Mouse (Mus musculus) C2C12 (cell line): ENCODE data around the gene Hoxa11. TPM values are rescaled to one million over a fixed set of nuclear protein-coding genes. Genes with fewer than 3 reads are reported as not detected.

Source experiments
- H3K27me3 ChIP-seq: one replicate; pipeline ENCODE4 v1.6.1; 2011; ENCODE audit not compliant: control insufficient read depth, insufficient read depth, insufficient read length
- H3K36me3 ChIP-seq: one replicate; pipeline ENCODE4 v1.6.1; 2011; ENCODE audit not compliant: control insufficient read depth, insufficient read depth
- H3K4me3 ChIP-seq: one replicate; pipeline ENCODE4 v1.5.1; 2011; ENCODE audit warnings: mild to moderate bottlenecking, control low read depth; ENCODE audit not compliant: poor library complexity, insufficient read depth, severe bottlenecking
- H3K79me2 ChIP-seq: one replicate; pipeline ENCODE4 v1.6.1; 2011; ENCODE audit not compliant: control insufficient read depth, insufficient read depth
- H3K79me3 ChIP-seq: one replicate; pipeline ENCODE4 v1.6.1; 2011; ENCODE audit warnings: low read depth, control low read depth
- H3ac ChIP-seq: one replicate; pipeline ENCODE3; 2011; ENCODE audit warnings: low read depth; ENCODE audit not compliant: control insufficient read depth, insufficient read length
- CEBPB ChIP-seq: IDR thresholded peaks from one replicate; pipeline ENCODE4 v1.6.1; 2011; ENCODE audit warnings: low read depth, mild to moderate bottlenecking, control low read depth, moderate library complexity
- CTCF ChIP-seq: IDR thresholded peaks from one replicate; pipeline ENCODE4 v1.5.1; 2011; ENCODE audit not compliant: control insufficient read depth, insufficient read depth, insufficient read length
- FOSL1 ChIP-seq: IDR thresholded peaks from one replicate; pipeline ENCODE4 v1.8.0; 2011; ENCODE audit warnings: mild to moderate bottlenecking, low read length; ENCODE audit not compliant: poor library complexity, insufficient read depth, severe bottlenecking
- MAX ChIP-seq: IDR thresholded peaks from one replicate; pipeline ENCODE4 v1.6.1; 2011; ENCODE audit warnings: mild to moderate bottlenecking, control low read depth
- MYOD1 ChIP-seq: IDR thresholded peaks from one replicate; pipeline ENCODE4 v1.6.1; 2011; ENCODE audit warnings: low read depth; ENCODE audit not compliant: control insufficient read depth, insufficient read length
- MYOG ChIP-seq: IDR thresholded peaks from one replicate; pipeline ENCODE4 v1.6.1; 2011; ENCODE audit not compliant: control insufficient read depth, insufficient read length; ENCODE audit errors: extremely low read depth
- USF1 ChIP-seq: IDR thresholded peaks from one replicate; pipeline ENCODE4 v1.6.1; 2011; ENCODE audit warnings: low read depth, mild to moderate bottlenecking, control low read depth, moderate library complexity
- polyA plus RNA-seq: library from polyadenylated mRNA; unstranded; fragments of >200 nt; fragmentation: generic; extraction: Trizol; gene quantifications from one replicate; pipeline ENCODE4 v1.2.1, GENCODE M21; 2012; ENCODE audit warnings: missing spikeins

The Hoxa11 gene
- polyA plus RNA-seq, 1 experiment, result 19.2 TPM

DNA sequence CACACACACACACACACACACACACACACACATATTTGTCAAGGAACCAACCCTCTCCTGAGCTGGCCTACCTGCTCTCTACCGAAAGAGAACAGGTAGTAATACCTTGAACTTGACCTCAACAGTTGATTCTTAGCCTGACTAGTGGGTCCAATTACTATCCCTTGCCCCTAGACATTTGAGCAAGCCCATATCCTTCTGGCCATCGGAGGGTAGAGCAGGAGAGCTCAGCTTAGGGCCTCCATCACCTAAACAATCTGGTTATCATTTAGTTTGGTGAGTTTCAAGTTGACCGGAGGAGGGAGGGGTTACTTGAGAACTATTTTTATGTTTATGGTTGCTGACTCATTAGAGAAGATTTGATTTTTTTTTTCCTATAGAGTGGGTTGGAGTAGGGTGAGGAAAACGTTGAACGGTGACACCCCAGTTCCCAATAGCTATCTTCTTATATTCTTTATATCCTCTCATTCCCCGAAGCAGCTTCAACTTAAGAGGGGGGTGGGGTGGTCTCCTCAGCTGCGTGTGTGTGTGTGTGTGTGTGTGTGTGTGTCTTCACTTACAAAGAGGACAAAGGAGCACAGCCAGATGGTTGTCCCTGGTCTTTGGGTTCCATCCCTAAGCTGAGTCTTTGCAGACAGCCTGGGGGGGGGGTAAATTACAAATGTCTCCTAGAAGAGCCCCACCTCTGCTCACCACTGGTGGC is 5.7 kb upstream of the Hoxa11 start:
- Histone ChIP-seq H3K36me3 (peaks cover 13% of the 10 kb centered on the region), H3ac (no peak overlapping the region), H3K27me3 (no peaks in the 10 kb centered on the region), H3K4me3 (no peak overlapping the region), H3K79me3 (peaks cover 35% of the 10 kb centered on the region), H3K79me2 (peaks cover 56% of the 10 kb centered on the region)
- TF ChIP-seq FOSL1 (no peak), USF1 (no peak), MAX (no peak), CEBPB (no peak), MYOD1 (no peak)

DNA sequence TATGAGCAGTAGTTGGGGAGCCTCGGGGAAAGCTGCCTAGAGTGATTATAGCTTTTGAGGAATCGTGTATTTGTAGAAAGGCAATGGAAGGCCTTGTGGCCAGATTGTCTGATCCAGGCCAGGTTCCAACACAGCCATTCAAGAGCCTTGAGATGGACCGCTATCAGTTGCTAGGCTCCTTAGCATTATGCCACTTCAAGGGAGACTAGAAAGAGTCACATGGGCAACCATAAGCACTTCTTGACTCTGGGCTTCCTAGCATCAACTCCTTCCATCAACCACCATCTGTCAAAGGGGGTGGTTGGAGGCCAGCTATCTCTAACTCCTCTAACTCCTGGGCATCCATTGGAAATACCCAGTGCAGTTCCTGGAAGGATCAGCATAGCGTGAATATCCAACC is 4.2 kb upstream of the Hoxa11 start:
- Histone ChIP-seq H3K27me3 (no peaks in the 10 kb centered on the region), H3K79me3 (peaks cover 44% of the 10 kb centered on the region), H3K4me3 (peak overlapping the region; percentile 14)

DNA sequence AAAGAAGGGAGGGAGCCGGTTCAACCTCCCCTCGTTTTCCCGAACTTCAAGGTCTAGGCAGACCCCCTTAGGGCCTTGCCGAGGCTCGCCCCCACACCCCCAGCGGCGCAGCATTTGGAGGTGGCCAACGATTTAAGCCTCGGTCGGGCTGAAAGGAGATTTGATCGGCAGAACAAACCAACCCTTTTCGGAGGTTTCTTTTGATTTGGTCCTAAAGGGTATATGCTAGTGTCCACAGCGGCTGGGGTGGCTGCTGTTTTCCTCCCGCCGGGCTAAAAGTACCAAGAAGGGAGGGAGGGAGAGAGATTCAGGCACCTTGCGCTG is 3.8 kb upstream of the Hoxa11 start:
- H3K79me2 ChIP-seq, result peaks cover 76% of the 10 kb centered on the region
- H3K4me3 ChIP-seq, result peak overlapping the region; percentile 14
- peak overlapping the region; percentile 19 for H3ac ChIP-seq
- H3K36me3 ChIP-seq, result peaks cover 13% of the 10 kb centered on the region
- no peaks in the 10 kb centered on the region for H3K27me3 ChIP-seq
- TF ChIP-seq MYOG (no peak), CEBPB (no peak), FOSL1 (no peak), CTCF (no peak), MAX (no peak), USF1 (no peak), MYOD1 (no peak)
- H3K79me3 ChIP-seq, result peaks cover 49% of the 10 kb centered on the region

More for the DNA sequence above, 4.2 kb upstream of the Hoxa11 start:
- TF ChIP-seq CEBPB (no peak), USF1 (no peak), CTCF (no peak), FOSL1 (no peak), MYOD1 (no peak), MAX (no peak), MYOG (no peak)
- no peak overlapping the region for H3ac ChIP-seq
- H3K36me3 ChIP-seq, result peaks cover 13% of the 10 kb centered on the region
- H3K79me2 ChIP-seq, result peaks cover 71% of the 10 kb centered on the region

DNA sequence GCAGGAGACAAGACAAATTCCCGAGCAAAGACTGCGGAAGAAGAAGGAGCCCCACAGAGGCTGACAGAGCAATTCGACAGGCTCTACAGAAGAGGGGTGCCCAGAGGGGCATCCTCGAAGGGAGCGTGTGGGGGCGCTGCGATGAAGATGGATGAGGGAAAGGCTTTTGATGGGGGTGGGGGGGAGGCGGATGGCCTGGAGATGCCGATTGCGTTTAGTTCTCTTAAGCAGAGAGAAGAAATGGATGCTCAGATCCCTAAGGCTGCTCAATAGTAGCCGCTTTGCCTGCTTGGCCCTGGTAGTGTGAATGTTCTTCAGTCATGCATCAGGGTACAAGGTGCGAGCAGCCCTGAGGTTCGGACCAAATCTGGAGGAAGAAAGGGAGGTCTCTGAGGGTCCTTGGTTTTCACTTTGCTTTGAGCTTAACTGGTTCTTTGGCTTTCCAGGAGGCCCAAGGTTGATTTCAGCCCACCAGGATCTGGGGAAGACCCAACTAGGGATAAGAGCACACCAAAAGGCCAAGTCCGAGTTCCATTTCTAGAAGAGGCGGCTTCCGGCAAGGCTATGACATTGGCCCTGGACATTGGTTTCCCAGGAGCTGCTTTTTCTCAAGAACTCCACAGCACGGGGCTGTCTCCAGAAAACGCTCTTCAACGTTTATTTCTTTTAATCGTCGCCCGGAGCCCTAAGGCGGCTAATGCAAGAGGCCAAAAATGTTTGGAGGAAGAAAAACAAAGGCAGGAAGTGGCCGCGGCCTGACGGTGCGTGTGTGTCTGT is 3.2 kb upstream of the Hoxa11 start:
- peak overlapping the region; percentile 28 for H3K4me3 ChIP-seq
- peak overlapping the region; percentile 52 for H3ac ChIP-seq
- H3K27me3 ChIP-seq, result no peaks in the 10 kb centered on the region
- H3K36me3 ChIP-seq, result peaks cover 13% of the 10 kb centered on the region
- H3K79me3 ChIP-seq, result peaks cover 53% of the 10 kb centered on the region
- H3K79me2 ChIP-seq, result peaks cover 81% of the 10 kb centered on the region
- TF ChIP-seq FOSL1 (no peak), CTCF (no peak), MAX (no peak), CEBPB (no peak), MYOD1 (no peak), MYOG (no peak), USF1 (no peak)

GRCm38 (mm10) chr6:52247766-52248637 is 2.4 kb upstream of the Hoxa11 start:
- H3K79me2 ChIP-seq, result peaks cover 89% of the 10 kb centered on the region
- H3ac ChIP-seq, result peak overlapping the region; percentile 52
- no peaks in the 10 kb centered on the region for H3K27me3 ChIP-seq
- peaks cover 61% of the 10 kb centered on the region for H3K79me3 ChIP-seq
- peaks cover 13% of the 10 kb centered on the region for H3K36me3 ChIP-seq
- TF ChIP-seq CTCF, result no peak
- no peak for TF ChIP-seq USF1
- TF ChIP-seq MYOD1, result no peak
- TF ChIP-seq CEBPB, result no peak
- no peak for TF ChIP-seq MYOG
- no peak for TF ChIP-seq FOSL1
- TF ChIP-seq MAX, result no peak
- peak overlapping the region; percentile 28 for H3K4me3 ChIP-seq
